Mouse (Mus musculus) lung, postnatal 25 days (tissue): Measurements from ENCODE around the gene Zc3h12a.

Source experiments
- DNase-seq: peaks from one replicate; pipeline ENCODE4 v3.0.0; 2022; ENCODE audit warnings: low spot score

Zc3h12a gene

DNA sequence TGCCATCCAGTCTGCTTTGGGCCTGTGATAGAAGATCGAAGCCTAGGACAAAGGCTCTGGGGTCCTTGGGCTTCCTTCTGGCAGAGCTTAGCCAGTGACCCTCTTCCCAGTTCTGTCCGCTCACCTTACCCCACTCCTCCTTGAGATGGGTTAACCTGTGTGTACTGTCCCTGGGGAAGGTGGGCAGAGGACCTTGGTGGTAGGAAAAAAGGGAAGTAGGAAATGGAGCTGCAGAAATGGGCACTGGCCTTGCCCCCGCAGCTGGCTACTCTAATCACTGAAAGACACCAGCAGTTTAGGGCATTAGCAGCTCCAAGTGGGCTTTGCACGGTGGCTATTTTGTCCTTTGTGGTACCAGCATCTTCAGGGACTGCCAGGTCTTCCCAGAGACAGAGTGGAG, 12.6 kb downstream of the Zc3h12a start:
- DNase-seq, result no peak

DNA sequence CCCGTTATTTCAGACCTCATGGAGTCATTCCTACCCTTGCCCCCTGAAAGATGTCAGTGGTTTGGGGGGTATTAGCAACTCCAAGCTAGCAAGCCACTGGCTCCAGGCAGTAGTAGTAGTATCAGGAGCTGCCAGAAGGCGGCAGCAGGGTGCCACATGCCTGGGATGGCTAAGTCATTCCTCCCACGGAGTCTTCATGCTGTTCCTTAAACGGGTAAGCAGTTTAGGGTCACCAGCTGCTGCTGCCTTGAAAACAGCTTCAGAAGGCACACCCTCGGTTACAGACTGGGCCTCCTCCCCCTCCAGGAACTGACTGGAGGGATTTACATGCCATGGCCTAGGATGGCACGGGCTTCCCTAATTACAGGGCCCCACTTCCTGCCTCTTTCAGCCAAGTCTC, 13.0 kb downstream of the Zc3h12a start:
- peak; percentile 86 for DNase-seq

DNA sequence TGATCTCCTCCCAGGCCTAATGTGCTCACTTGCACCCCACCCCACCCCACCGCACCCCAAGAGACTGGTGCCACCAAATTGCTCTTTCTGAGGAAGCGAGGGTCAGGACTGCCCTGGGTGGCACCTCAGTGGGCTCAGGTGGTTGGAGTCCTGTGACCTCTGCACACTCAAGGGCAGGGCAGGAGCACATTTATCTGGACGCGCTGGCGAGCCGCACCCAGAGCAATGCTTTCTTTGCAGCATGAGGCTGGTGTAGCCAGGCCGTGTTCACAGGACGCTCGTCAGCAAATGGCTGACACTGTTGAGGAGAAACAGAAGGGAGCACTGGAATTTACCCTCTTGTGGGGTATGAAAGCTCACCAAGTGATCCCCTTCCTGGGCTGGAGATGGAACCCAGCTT, 22.3 kb downstream of the Zc3h12a start:
- DNase-seq, result no peak

DNA sequence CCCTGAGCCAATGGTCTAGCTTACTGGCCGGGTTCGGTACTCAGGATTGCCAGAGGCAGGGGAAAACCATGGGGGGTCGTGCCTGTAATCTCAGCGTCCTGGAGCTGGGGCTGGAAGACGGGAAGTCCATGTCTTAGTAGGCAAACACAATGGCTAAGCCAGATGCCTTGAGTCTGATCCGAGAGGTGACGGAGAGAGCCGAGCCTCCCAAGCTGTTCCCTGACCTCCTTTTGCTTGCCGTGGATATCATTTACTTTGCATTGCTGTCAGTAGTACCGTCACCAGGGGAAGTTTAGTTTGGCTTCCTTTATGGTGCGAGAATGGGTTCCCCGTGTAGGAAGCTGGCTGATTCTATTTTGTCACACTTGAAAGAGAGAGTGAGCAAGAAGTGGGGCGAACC, 26.3 kb downstream of the Zc3h12a start:
- DNase-seq, result no peak

DNA sequence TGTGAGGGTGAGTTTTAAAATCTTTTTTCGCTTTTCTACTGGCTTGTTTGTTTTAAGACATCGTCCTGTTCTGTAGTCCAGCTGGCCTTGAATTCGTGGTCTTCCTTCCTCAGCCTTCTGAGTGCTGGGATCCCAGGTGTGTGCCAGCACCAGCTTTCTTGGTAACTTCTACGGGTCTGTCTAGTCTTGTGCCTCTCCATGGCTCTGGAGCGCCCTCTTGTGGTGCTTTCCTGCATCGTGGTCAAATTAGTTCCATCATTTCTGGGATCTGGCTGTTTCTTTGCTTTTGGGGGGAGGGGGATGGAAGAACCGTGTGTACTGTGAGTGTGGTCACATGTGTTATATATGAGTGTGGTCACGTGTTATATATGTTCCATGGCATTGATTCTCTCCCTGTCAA, 28.2 kb downstream of the Zc3h12a start:
- peak; percentile 77 for DNase-seq

DNA sequence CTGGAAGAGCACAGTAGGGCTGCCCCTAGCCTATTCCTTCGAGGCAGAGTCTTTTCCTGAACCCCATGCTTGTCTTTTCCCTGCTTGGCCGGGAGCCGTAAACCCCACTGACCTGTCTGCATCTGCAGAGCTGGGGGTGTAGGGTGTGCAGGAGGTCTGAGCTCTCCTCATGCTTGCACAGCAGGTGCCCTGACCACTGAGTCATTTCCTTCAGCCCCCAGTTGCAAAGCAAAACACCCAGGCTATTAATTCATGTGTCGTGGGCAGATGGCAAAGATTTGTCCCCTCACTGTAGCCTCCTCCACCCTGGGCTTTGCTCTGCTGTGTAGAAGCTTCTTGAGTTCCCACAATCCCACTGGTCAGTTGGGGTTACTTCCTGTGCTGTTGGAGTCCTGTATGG, 30.2 kb downstream of the Zc3h12a start:
- DNase-seq, result no peak

DNA sequence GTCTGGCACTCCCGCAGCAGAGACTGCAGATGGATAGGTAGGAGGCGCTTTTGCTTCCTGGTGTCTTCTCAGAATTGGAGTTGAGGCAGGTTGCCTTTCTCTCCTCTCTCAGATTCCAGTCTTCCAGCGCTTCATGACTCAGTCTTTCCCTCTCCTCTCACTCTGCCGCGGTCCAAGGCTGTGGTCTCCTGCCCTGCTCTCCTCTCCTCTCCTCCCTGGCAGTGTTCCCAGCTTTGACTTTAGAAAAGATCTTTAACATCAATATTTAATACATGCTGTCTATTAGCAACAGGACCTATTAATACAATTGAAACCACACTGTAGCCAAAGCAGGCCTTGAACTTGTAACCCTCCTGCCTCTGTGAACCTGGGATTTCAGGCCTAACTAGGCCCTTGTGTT, 31.6 kb downstream of the Zc3h12a start:
- DNase-seq, result no peak

DNA sequence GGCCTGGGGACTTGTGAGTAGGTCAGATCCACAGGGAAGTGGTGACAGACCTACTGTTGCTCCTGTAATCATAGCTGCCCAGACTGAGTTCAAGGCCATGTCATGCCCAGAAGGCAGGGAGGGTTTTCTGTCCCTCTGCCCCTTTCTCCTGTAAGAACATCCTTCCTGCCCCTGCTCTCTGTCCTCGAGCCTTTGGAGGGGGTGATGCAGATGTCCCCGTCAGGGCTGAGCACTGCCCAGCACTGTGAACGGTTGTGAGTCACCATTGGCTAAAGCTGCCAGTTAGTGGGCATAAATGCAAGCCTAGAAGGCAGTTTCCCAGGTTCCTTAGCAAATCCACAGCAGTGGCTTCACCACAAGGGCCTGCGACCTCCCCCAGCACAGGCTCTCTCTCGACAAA, 34.6 kb downstream of the Zc3h12a start:
- DNase-seq, result no peak

DNA sequence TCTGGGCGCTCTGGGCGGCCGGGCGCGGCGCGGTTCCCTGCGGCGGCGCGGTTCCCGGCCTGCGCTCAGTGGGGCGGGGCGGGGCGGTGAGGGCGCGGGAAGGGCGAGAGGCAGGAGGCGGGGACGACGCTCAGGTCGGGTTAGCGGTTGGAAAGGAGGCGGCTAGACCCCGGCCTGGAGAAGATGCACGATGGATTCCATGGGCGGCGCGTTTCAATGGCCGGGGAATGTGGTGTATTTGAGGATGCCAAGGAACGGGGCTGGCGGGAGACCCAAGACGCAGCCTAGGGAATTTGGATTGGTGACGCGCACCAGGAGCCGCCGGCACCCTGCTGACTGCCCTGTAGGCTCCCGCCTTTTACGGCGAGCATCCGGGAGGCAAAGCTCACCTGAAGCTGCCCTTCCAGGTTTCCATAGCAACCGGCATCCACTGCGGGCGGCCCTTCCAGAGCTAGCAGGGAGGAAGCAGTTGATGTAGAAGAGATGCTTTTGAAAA, 42.2 kb downstream of the Zc3h12a start:
- DNase-seq, result peak; percentile 69

DNA sequence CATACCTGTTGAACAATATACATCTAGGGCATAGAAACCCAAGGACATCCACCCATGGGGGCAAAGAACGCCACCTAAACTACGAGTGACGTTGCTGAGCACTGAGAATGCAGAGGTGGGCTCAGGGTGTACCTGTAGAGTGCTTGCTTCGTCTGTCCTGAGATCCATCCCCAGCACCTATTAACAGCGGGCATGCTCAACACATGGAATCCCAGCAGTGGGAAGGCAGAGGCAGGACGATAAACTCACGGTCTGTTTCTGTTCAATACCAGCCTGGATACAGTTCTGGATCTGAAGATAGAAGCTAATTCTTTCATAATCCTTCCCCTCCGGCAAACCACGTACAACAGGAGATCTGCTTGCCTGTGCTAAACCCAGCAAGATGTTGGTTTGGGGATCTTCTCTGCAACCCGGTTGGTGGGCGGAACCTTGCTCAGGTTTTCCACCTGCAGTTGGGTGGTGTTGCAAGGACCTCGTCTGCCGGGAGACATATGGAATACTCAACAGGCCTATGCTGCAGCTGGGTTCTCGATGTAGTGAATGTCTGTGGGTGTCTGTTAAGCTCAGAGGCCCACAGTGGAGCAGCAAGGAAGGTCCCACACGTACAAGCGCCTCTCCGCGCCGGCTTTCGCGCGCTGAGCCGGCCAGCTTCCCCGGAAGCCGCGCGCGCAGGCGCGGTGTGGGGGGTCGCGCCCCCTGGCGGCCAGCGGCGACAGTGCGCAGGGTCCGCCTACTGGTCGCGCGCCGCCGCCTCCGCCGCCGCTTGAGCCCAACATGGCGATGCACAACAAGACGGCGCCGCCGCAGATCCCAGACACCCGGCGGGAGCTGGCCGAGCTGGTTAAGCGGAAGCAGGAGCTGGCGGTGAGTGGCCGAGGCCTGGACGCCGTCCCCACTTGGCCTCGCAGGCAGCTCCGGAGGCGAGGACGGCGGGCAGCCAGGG, 43.0 kb downstream of the Zc3h12a start, which contains the start of gene Meaf6:
TSS of gene Meaf6 (plus strand) at position 732 of the 943 bp plus-strand sequence.
- DNase-seq, result peak; percentile 91

DNA sequence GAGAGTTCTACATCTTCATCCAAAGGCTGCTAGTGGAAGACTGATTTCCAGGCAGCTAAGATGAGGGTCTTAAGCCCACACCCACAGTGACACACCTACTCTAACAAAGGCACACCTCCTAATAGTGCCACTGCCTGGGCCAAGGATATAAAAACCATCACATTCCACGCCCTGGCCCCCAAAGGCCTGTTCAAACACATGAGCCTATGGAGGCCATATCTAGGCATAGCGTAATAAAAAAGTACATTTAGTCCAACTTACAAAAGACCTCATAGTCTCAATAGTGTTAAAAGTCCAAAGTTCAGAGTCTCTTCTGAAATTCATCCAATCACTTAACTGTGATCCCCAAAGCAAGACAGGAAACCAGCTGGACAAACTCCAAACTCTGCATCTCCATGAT, 48.9 kb downstream of the Zc3h12a start:
- DNase-seq, result no peak

DNA sequence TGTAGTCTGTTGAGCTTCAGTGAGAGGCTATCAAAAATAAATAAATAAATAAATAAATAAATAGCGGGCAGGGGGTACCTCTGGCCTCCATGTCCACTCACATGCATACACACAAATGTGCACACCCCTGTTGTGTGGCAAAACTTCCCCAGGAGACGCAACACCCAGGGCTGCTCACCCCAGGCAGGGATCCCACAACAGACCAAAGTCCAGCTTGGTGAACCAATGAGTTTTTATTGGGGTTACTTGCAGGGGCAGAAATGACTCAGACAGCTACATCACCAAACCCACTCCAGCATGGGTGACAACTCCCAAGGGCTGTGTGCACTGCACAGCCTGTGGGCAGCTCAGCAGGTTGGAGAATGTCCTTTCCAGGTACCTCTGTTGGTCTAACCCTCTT, 49.9 kb downstream of the Zc3h12a start:
- DNase-seq, result no peak
